Mouse (Mus musculus) kidney, embryonic 16.5 days (tissue): ENCODE measurements around the gene Vmn2r54. TPM values are rescaled to one million over a fixed set of nuclear protein-coding genes. Genes with fewer than 3 reads are reported as not detected.
"Not testable (repeated sequence)": the region's sequence is repeated elsewhere in the genome, so short reads cannot be mapped to it uniquely, and the experiment has no call there.

Source experiments
- ATAC-seq: fragments of 200-750 bp; cut with Nextera tagmentation; 2 replicates; pipeline ENCODE4 v1.8.0; 2017; ENCODE audit warnings: moderate TSS enrichment; ENCODE audit not compliant: low FRiP score, low TSS enrichment
- H3K27ac ChIP-seq: fragments of 300-500 bp; sonication (generic); 2 replicates; pipeline ENCODE4 v1.5.1; 2014; ENCODE audit warnings: low read length
- H3K27me3 ChIP-seq: fragments of 300-500 bp; sonication (generic); 2 replicates; pipeline ENCODE4 v1.6.1; 2014; ENCODE audit warnings: low read length, control low read depth, mixed read lengths; ENCODE audit not compliant: insufficient read depth
- H3K36me3 ChIP-seq: fragments of 300-500 bp; sonication (generic); 2 replicates; pipeline ENCODE4 v1.6.1; 2014; ENCODE audit warnings: low read length, control low read depth, mixed read lengths; ENCODE audit not compliant: insufficient read depth
- H3K4me1 ChIP-seq: fragments of 300-500 bp; sonication (generic); 2 replicates; pipeline ENCODE4 v1.6.1; 2014; ENCODE audit warnings: low read length, control low read depth, mixed read lengths; ENCODE audit not compliant: insufficient read depth
- H3K4me2 ChIP-seq: fragments of 300-500 bp; sonication (generic); replicated peaks from 2 replicates; pipeline ENCODE4 v1.6.1; 2014; ENCODE audit warnings: low read depth, low read length
- H3K4me3 ChIP-seq: fragments of 300-500 bp; sonication (generic); 2 replicates; pipeline ENCODE4 v1.5.1; 2014; ENCODE audit warnings: mild to moderate bottlenecking, low read length
- H3K9ac ChIP-seq: fragments of 300-500 bp; sonication (generic); replicated peaks from 2 replicates; pipeline ENCODE4 v1.6.1; 2014; ENCODE audit warnings: low read length
- H3K9me3 ChIP-seq: fragments of 300-500 bp; sonication (generic); 2 replicates; pipeline ENCODE4 v1.6.1; 2016; ENCODE audit warnings: low read length, control low read depth
- WGBS: fragments of 180-500 bp; shearing (Covaris S2); extraction: QIAGEN DNeasy Blood & Tissue Kit; methylation state at CpG from one replicate; pipeline ENCODE4 v1.1.7; 2014; 5-methylcytosine and 5-hydroxymethylcytosine counted together
- polyA plus RNA-seq: library from polyadenylated mRNA; unstranded; fragments of >200 nt; fragmentation: Nextera tagmentation; extraction: Ambion mirVana; gene quantifications from 2 replicates; pipeline ENCODE4 v1.2.1, GENCODE M21; 2015

Vmn2r54 gene
- not detected in 2 replicates for polyA plus RNA-seq

DNA sequence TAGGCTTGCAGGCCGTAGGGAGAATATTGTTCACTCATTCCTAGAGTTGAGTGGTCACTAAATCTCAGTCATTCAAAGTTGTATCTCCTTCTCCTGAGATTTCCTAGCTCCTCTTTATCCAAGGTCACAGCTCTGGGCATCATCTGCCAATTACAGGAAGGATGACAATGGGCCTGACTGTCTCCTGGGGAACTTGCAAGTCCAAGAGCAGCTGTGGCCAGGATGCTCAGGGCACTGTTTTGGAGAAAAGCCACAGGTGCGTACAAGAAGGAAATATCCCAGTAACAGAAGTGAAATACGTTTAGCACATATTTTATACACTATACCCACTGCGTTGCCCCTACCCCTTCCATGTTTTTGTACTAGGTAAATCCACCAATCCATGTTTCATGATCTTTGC, at the start of gene Vmn2r54:
Gene Vmn2r54, minus strand, starts transcription at position 101 of the 400 bp plus-strand sequence.
- not testable (repeated sequence) for H3K27me3 ChIP-seq, H3K9me3 ChIP-seq, H3K4me1 ChIP-seq, H3K36me3 ChIP-seq, H3K9ac ChIP-seq, H3K4me2 ChIP-seq, ATAC-seq, H3K4me3 ChIP-seq, H3K27ac ChIP-seq
- WGBS, result 78% methylated on average over 3 of the region's 4 CpGs

DNA sequence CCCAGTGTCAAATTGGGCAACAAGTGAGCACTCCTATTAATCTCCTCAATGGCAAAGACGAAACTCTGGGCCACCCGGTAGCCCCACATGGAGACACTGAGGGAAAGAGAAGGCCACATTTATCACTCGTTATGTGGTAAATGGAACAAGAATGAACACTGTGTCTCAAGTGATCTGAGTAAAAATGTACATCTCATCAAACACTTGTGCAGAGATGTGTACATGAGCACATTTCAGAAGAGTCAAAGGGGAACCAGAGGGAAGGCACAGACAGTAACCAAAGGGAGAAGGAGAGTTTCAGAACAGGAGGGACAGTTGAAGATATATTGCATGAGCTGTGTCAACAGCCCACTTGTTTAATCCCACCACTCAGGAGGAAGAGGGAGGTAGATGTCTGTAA, 44.8 kb upstream of the Vmn2r54 start, which contains the start of gene Vmn2r55:
Gene Vmn2r55, minus strand, starts transcription at position 101 of the 400 bp plus-strand sequence.
- H3K4me2 ChIP-seq, ATAC-seq, H3K27me3 ChIP-seq, H3K4me1 ChIP-seq, H3K27ac ChIP-seq, H3K9ac ChIP-seq, H3K4me3 ChIP-seq, H3K9me3 ChIP-seq, H3K36me3 ChIP-seq: not testable (repeated sequence)
- WGBS, result 93% methylated on average over 3 of the region's 3 CpGs

DNA sequence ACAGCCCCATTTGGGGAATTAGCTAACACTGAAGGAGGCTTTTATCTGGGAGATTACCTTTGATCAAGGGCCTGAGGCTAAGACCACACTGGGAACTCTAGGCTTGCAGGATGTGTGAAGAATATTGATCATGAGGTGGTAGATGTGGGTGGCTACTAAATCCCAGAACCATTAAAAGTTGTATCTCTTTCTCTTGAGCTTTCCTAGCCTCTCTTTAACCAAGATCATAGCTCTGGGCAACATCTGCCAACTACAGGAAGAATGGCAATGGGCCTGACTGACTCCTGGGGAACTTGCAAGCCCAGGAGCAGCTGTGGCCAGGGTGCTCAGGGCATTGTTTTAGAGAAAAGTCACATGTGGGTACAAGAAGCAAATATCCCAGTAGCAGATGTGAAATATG, 31.4 kb downstream of the Vmn2r54 start, which contains the start of gene Vmn2r53:
Gene Vmn2r53, minus strand, starts transcription at position 101 of the 400 bp plus-strand sequence.
- H3K4me2 ChIP-seq, result no peak within 1 kb of the TSS
- H3K9ac ChIP-seq, result no peak within 1 kb of the TSS
- H3K27ac ChIP-seq, result no peak within 1 kb of the TSS
- peaks cover 8% of the 10 kb centered on the region for H3K9me3 ChIP-seq
- H3K36me3 ChIP-seq, result no peaks in the 10 kb centered on the region
- H3K27me3 ChIP-seq, result no peaks in the 10 kb centered on the region
- ATAC-seq, result no peak
- no peaks in the 10 kb centered on the region for H3K4me1 ChIP-seq
- H3K4me3 ChIP-seq, result no peak within 1 kb of the TSS

Other genes with a start within 250 kb of the Vmn2r54 start
- 3.7 and 4.6 TPM in 2 replicates for gene Zfp551, start 217.6 kb downstream of the Vmn2r54 start, polyA plus RNA-seq
- 26.0 and 26.1 TPM in 2 replicates for gene Zfp606, start 162.0 kb downstream of the Vmn2r54 start, polyA plus RNA-seq
- not detected in 2 replicates for gene 2900092C05Rik, start 127.8 kb downstream of the Vmn2r54 start, polyA plus RNA-seq
- not detected in 2 replicates for gene Vmn2r53, start 31.5 kb downstream of the Vmn2r54 start, polyA plus RNA-seq
- not detected in 2 replicates for gene Vmn2r55, start 44.7 kb upstream of the Vmn2r54 start, polyA plus RNA-seq
- not detected in 2 replicates for gene Vmn2r56, start 94.7 kb upstream of the Vmn2r54 start, polyA plus RNA-seq
- 9.0 and 9.9 TPM in 2 replicates for gene Zscan18, start 163.3 kb upstream of the Vmn2r54 start, polyA plus RNA-seq
- 13.6 and 17.5 TPM in 2 replicates for gene Zfp329, start 178.5 kb upstream of the Vmn2r54 start, polyA plus RNA-seq
- 36.0 and 38.8 TPM in 2 replicates for gene Zfp110, start 194.4 kb upstream of the Vmn2r54 start, polyA plus RNA-seq
- gene Zfp128, start 240.9 kb upstream of the Vmn2r54 start, polyA plus RNA-seq, result 4.2 and 5.0 TPM in 2 replicates